Mouse (Mus musculus) brain, adult 10 weeks (tissue): ENCODE data around the gene Taar4. TPM values are rescaled to one million over a fixed set of nuclear protein-coding genes. Genes with fewer than 3 reads are reported as not detected.

Source experiments
- polyA plus RNA-seq: library from polyadenylated mRNA; stranded (reverse); fragments of 350-450 nt; fragmentation: Illumina TruSeq; extraction: RNeasy Lipid Tissue Mini Kit (QIAGEN cat#74804); gene quantifications from one replicate; pipeline ENCODE4 v1.2.3, GENCODE M21; 2015; ENCODE audit warnings: low read depth, low replicate concordance

Gene Taar4
- not detected for polyA plus RNA-seq

DNA sequence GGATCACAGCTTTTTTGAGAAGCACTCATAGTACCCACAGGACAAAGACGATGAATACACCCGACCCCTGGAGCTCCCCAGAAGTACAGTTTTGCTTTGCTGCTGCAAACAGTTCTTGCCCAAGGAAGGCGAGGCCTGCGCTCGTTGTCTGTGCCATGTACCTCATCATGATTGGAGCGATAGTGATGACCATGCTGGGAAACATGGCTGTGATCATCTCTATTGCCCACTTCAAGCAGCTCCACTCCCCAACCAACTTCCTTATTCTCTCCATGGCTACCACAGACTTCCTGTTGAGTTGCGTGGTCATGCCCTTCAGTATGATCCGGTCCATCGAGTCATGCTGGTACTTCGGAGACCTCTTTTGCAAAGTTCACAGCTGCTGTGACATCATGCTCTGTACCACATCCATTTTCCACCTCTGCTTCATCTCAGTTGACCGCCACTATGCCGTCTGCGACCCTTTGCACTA is at the start of gene Taar4:
Taar4 (plus strand) TSS at position 51 of the 472 bp plus-strand sequence.

DNA sequence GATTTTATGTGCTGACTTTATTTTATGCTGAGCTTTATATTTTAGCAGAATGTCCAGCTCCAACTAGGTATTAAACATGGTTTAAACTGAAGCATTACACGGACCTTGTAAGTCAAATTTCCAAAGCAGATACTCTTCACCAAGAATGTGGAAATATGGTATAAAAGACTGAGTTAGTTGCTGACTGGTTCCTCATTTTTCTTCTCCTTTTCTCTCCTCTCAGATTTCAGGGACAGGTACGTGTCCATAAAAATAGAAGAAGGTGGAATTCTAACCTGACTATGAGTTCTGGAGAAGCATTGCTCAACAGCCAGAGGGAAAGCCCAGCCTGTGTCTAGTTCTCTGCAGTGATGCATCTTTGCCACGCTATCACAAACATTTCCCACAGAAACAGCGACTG is 40.2 kb upstream of the Taar4 start, which contains the start of gene Taar1:
Taar1 (plus strand) TSS at position 301 of the 400 bp plus-strand sequence.

GRCm38 (mm10) chr10:23938312-23938711 is 22.0 kb upstream of the Taar4 start, which contains the start of gene Taar2:
TSS of gene Taar2 (plus strand) at chr10:23938572.

GRCm38 (mm10) chr10:23949508-23950005 is 10.7 kb upstream of the Taar4 start, which contains the start of gene Taar3:
TSS of gene Taar3 (plus strand) at chr10:23949558.

GRCm38 (mm10) chr10:23970656-23971165 is 10.4 kb downstream of the Taar4 start, which contains the start of gene Taar5:
TSS of gene Taar5 (plus strand) at chr10:23970706.

GRCm38 (mm10) chr10:23985546-23985945 is 25.3 kb downstream of the Taar4 start, which contains the start of gene Taar6:
TSS of gene Taar6 (minus strand) at chr10:23985646.

GRCm38 (mm10) chr10:23993381-23993780 is 33.1 kb downstream of the Taar4 start, which contains the start of gene Taar7a:
TSS of gene Taar7a (minus strand) at chr10:23993481.

DNA sequence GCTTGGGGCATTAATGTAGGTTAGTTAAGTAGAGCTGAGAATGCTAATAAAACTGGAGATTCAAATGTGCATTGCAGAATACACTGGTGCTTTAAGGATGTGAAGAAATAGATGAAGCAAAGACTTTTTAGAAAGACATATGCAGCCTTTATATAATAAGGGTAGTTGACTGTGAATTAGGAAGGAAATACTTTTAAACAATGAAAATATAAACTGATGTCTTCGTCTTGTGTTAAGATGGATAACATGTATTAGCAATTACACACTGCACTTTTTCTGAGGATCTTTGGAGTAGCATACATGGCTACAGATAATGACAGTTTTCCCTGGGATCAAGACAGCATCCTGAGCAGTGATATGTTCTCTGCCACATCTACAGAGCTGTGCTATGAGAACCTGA is 39.3 kb downstream of the Taar4 start, which contains the start of gene Taar7b:
Taar7b (plus strand) TSS at position 301 of the 400 bp plus-strand sequence.

Other genes starting within 250 kb of the Taar4 start
- 1,204 TPM for gene Rps12, start 173.2 kb upstream of the Taar4 start, polyA plus RNA-seq
- gene Slc18b1, start 163.5 kb upstream of the Taar4 start, polyA plus RNA-seq: 18.0 TPM
- not detected for gene Vnn3, start 109.0 kb upstream of the Taar4 start, polyA plus RNA-seq
- 0.24 TPM for gene Vnn1, start 65.8 kb upstream of the Taar4 start, polyA plus RNA-seq
- not detected for gene Taar1, start 40.1 kb upstream of the Taar4 start, polyA plus RNA-seq
- gene Taar2, start 21.9 kb upstream of the Taar4 start, polyA plus RNA-seq: not detected
- not detected for gene Taar3, start 10.9 kb upstream of the Taar4 start, polyA plus RNA-seq
- gene Taar5, start 10.2 kb downstream of the Taar4 start, polyA plus RNA-seq: not detected
- not detected for gene Taar6, start 25.2 kb downstream of the Taar4 start, polyA plus RNA-seq
- gene Taar7a, start 33.0 kb downstream of the Taar4 start, polyA plus RNA-seq: not detected
- gene Taar7b, start 39.4 kb downstream of the Taar4 start, polyA plus RNA-seq: not detected
- gene Taar7d, start 66.7 kb downstream of the Taar4 start, polyA plus RNA-seq: not detected
- gene Taar7e, start 77.1 kb downstream of the Taar4 start, polyA plus RNA-seq: not detected
- gene Taar7f, start 89.0 kb downstream of the Taar4 start, polyA plus RNA-seq: not detected
- gene Taar8a, start 116.0 kb downstream of the Taar4 start, polyA plus RNA-seq: not detected
- not detected for gene Taar8b, start 131.8 kb downstream of the Taar4 start, polyA plus RNA-seq
- not detected for gene Taar8c, start 141.4 kb downstream of the Taar4 start, polyA plus RNA-seq
- not detected for gene Taar9, start 149.0 kb downstream of the Taar4 start, polyA plus RNA-seq
- gene Stx7, start 188.8 kb downstream of the Taar4 start, polyA plus RNA-seq: 163 TPM